Mouse (Mus musculus): Measurements from ENCODE around the gene Atp13a1. TPM values are rescaled to one million over a fixed set of nuclear protein-coding genes. Genes with fewer than 3 reads are reported as not detected.

Gene Atp13a1
- polyA plus RNA-seq, 1 experiment from 2014 or later: 55.4 TPM

Other genes with a start within 250 kb of the Atp13a1 start
- gene Zfp868, start 165.6 kb upstream of the Atp13a1 start, polyA plus RNA-seq (2016; fragmentation: Nextera tagmentation; extraction: Ambion mirVana): 42.0 and 42.4 TPM in 2 replicates
- 2.6 and 3.5 TPM in 2 replicates for gene Zfp964, start 136.7 kb upstream of the Atp13a1 start, polyA plus RNA-seq (2016; fragmentation: Nextera tagmentation; extraction: Ambion mirVana)
- gene Zfp869, start 80.4 kb upstream of the Atp13a1 start, polyA plus RNA-seq (2016; fragmentation: Nextera tagmentation; extraction: Ambion mirVana): 32.5 and 34.3 TPM in 2 replicates
- gene Zfp963, start 41.2 kb upstream of the Atp13a1 start, polyA plus RNA-seq (2016; fragmentation: Nextera tagmentation; extraction: Ambion mirVana): 6.3 and 7.3 TPM in 2 replicates
- gene Gm20422, start 16.3 kb upstream of the Atp13a1 start, polyA plus RNA-seq (2016; fragmentation: Nextera tagmentation; extraction: Ambion mirVana): 0.71 TPM in 1 of 2 replicates, not detected in the other
- 44.6 and 45.7 TPM in 2 replicates for gene Zfp866, start within 50 bp of the Atp13a1 start, polyA plus RNA-seq (2016; fragmentation: Nextera tagmentation; extraction: Ambion mirVana)
- gene Gmip, start 17.5 kb downstream of the Atp13a1 start, polyA plus RNA-seq (2016; fragmentation: Nextera tagmentation; extraction: Ambion mirVana): 19.6 and 20.2 TPM in 2 replicates
- 0.54 and 0.65 TPM in 2 replicates for gene Lpar2, start 31.3 kb downstream of the Atp13a1 start, polyA plus RNA-seq (2016; fragmentation: Nextera tagmentation; extraction: Ambion mirVana)
- gene Pbx4, start 41.3 kb downstream of the Atp13a1 start, polyA plus RNA-seq (2016; fragmentation: Nextera tagmentation; extraction: Ambion mirVana): 44.8 and 49.3 TPM in 2 replicates
- gene Cilp2, start 96.5 kb downstream of the Atp13a1 start, polyA plus RNA-seq (2016; fragmentation: Nextera tagmentation; extraction: Ambion mirVana): 0.85 and 1.1 TPM in 2 replicates
- 4.0 and 5.7 TPM in 2 replicates for gene Tssk6, start 111.0 kb downstream of the Atp13a1 start, polyA plus RNA-seq (2016; fragmentation: Nextera tagmentation; extraction: Ambion mirVana)
- gene Ndufa13, start 111.4 kb downstream of the Atp13a1 start, polyA plus RNA-seq (2016; fragmentation: Nextera tagmentation; extraction: Ambion mirVana): 165 and 170 TPM in 2 replicates
- gene Yjefn3, start 111.5 kb downstream of the Atp13a1 start, polyA plus RNA-seq (2016; fragmentation: Nextera tagmentation; extraction: Ambion mirVana): 7.2 and 8.0 TPM in 2 replicates
- gene Gatad2a, start 205.2 kb downstream of the Atp13a1 start, polyA plus RNA-seq (2016; fragmentation: Nextera tagmentation; extraction: Ambion mirVana): 44.3 TPM in 2 replicates